Mouse (Mus musculus): Measurements from ENCODE around the gene Nsun2. TPM values are rescaled to one million over a fixed set of nuclear protein-coding genes. Genes with fewer than 3 reads are reported as not detected.

Gene Nsun2
- polyA plus RNA-seq, 1 experiment from 2014 or later, result 166 TPM

DNA sequence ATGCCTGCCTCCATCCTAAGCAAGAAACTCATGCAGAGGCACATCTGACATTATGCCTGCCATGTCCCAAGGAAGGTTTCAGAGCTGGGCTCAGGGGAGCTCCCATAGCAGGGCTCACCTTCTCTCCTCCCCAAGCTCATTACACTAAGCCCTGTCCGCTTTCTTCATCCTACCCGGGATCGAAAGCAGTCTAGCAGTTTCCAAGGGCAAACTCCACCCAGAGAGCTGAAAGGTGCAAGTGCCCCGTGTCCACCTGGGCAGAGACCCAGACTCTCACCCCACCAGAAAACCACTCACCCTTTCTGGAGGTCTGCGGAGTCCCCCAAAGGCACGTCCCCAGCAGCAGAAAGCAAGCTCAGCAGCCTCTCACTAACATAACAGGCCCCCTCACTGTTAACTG lies 2.6 kb upstream of the Nsun2 start:
- peaks cover 36% of the 10 kb centered on the region for H3K36me3 ChIP-seq (replicated peaks)
- H3K27me3 ChIP-seq (replicated peaks; ENCODE audit: low read depth, poor library complexity, severe bottlenecking), result no peaks in the 10 kb centered on the region
- peaks cover 66% of the 10 kb centered on the region for H3K4me1 ChIP-seq
- H3K9me3 ChIP-seq, result no peaks in the 10 kb centered on the region
- WGBS, result 88% methylated on average over 6 of the region's 6 CpGs
- H3K4me3 ChIP-seq, result peak overlapping the region; percentile 84
- no peak for DNase-seq (ENCODE audit: low spot score)
- H3K27ac ChIP-seq (replicated peaks), result no peak overlapping the region; the same call in 1 of the 2 replicates

DNA sequence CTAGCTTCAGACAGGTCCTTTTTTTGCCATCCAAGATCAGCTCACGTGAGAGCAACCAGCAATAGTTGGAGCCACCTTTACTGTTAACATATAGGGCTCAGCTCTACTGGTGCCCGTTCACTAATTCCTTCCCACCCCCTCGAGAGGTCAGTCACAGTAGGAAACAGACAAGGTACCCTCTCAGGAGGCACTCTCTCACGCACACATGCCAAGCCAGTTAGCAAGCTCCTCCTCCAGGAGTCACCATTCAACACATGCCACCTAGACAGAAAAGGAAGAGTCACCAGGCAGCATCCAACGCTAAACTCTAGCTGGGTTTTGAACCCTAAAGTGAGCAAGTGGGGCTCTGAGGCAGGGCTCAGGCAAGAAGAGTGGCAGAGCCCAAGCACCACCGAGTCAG lies 2.1 kb upstream of the Nsun2 start:
- H3K9me3 ChIP-seq, result no peaks in the 10 kb centered on the region
- peaks cover 36% of the 10 kb centered on the region for H3K36me3 ChIP-seq (replicated peaks)
- DNase-seq (ENCODE audit: low spot score), result no peak
- H3K27ac ChIP-seq (replicated peaks), result no peak overlapping the region; the same call in 1 of the 2 replicates
- peak overlapping the region; percentile 84 for H3K4me3 ChIP-seq
- 57% methylated on average over 6 of the region's 6 CpGs for WGBS
- H3K27me3 ChIP-seq (replicated peaks; ENCODE audit: low read depth, poor library complexity, severe bottlenecking), result no peaks in the 10 kb centered on the region
- peaks cover 66% of the 10 kb centered on the region for H3K4me1 ChIP-seq

DNA sequence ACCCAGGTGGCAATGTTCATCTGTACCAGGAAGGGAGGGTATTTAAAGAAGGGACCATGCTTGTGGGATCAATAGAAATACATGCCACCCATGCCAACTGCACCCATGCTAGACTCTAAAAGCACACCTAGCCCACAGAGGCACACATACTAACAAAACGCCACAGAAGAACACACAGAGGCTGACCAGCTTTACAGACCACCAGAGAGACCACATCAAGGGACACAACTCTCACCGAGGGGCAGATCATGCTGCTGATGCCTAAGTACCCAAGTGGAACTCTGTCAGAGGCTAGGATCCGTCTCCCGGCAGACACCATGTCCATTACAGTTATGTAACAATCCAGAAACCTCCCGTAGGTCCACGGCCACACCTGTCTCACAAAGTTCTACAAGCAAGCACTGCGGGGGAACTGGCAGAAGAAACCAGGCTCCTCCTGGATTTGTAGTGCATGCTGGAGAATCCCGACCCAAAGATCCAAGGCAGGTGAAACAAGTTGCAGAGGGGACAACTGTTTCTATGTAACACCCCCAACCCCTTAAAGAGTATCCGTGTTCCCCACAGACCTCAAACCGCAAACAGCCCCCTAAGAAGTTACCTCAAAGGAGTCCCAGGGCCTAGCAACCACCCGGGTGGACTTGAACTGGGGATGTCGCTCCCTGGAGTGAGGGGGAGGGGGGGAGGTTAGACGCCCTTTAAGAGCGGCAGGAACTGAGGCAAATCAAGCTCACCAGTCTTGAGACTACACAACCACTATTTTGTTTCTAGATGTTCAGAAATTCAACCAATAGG lies 1.2 kb upstream of the Nsun2 start:
- 33% methylated on average over 14 of the region's 14 CpGs for WGBS
- Histone ChIP-seq H3K36me3 (replicated peaks) (peaks cover 36% of the 10 kb centered on the region), H3K27me3 (replicated peaks; ENCODE audit: low read depth, poor library complexity, severe bottlenecking) (no peaks in the 10 kb centered on the region), H3K4me1 (peaks cover 59% of the 10 kb centered on the region), H3K27ac (replicated peaks) (no peak overlapping the region), H3K9me3 (no peaks in the 10 kb centered on the region), H3K4me3 (peak overlapping the region; percentile 84)
- no peak for DNase-seq (ENCODE audit: low spot score)

DNA sequence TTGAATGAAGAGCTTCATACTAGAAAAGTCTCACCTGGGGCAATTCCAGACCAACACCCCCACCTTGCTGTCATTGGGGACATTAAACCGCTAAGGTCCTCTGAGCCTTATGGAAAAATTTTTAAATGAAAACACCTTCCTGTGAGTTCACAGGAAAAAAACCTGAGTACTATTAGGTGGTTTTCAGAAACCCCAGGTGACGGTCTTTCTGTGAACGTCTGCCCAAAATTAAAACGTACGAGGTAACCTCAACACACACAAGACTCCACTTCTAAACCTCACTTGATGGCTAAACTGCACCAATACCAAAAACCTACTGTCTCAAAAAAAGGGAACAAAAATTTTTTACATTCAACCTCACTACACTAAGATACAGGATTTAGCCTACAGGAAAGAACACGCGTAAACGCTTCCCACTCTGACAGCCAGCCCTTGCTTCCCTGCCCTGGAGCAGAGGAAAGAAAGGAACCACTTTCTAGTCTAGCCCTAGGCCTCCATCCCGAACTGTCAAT lies 597 bp upstream of the Nsun2 start:
- no peak for DNase-seq (ENCODE audit: low spot score)
- Histone ChIP-seq H3K9me3 (no peaks in the 10 kb centered on the region), H3K27ac (replicated peaks) (peak overlapping the region; percentile 99), H3K36me3 (replicated peaks) (peaks cover 36% of the 10 kb centered on the region), H3K4me1 (peaks cover 59% of the 10 kb centered on the region), H3K27me3 (replicated peaks; ENCODE audit: low read depth, poor library complexity, severe bottlenecking) (no peaks in the 10 kb centered on the region), H3K4me3 (peak overlapping the region; percentile 84)
- 1% methylated on average over 9 of the region's 9 CpGs for WGBS

DNA sequence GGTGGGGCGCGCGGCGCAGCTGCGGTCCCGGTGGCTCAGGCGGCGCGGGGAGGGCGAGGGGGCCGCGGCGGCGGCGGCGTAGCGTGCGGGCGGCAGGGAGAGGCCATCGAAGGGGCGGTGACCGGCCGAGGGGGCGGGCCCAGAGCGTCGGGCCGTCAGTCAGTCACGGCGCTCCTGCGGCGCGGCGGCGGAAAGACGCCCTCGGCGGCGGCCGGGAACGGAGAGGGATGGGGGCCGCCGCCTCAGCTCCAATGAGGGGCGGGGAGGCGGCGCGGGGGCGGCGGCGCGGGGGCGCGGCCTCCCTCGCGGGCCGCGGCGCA lies 748 bp downstream of the Nsun2 start, which contains the start of gene Tent4a:
Gene Tent4a (minus strand): TSS at position 284 of the 320 bp plus-strand sequence.
- Histone ChIP-seq H3K4me3 (peak within 1 kb of the TSS; percentile 84), H3K36me3 (replicated peaks) (peaks cover 22% of the 10 kb centered on the region), H3K27ac (replicated peaks) (peak within 1 kb of the TSS; percentile 99), H3K4me1 (peaks cover 62% of the 10 kb centered on the region), H3K27me3 (replicated peaks; ENCODE audit: low read depth, poor library complexity, severe bottlenecking) (no peaks in the 10 kb centered on the region), H3K9me3 (no peaks in the 10 kb centered on the region)
- 2% methylated on average over 55 of the region's 57 CpGs for WGBS
- DNase-seq (ENCODE audit: low spot score), result no peak

DNA sequence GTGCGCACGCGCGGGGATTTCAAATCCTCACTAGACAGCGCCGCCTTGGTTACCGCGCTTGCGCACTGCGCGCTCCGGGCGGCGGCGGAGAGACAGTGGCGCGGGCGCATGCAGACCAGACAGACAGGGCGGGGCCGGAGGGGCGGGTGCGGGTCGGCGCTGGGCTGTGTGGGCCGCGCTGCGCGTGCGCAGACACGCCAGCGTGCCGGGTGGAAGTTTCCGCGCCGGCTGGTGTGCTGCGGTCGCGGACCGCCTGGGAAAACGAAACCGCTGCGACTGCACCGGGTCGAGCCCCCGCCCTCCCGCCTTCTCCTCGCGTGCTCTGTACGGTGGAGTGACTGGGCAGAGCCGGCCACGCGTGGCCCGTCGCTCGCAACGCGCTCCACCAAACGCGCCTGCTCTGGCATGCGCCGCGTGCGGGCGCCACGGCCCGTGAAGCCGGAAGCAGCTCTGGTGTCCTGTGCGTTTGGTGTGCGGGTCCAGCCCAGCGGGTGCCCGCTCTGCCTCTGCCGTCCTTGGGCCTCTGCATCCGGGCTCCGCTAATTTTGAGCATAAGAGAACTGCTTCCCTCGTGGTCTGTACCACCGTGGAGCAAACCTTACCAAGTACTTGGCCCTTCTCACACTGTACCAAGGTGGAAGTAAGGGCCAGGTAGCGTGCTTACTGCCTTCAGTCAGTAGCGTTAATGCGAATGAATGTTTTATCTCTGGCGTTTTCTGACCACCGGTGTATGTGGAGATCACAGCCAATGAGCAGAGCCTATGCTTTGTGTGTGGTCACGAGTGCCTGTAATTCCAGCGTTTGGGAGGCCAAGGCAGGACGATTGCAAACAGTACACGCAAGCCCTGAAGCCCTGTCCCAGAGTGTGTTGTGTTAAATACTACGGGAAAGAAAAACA lies 1.4 kb downstream of the Nsun2 start:
- WGBS, result under 1% methylated on average over 86 of the region's 86 CpGs
- DNase-seq (ENCODE audit: low spot score), result peak; percentile 99
- Histone ChIP-seq H3K9me3 (no peaks in the 10 kb centered on the region), H3K4me1 (peaks cover 66% of the 10 kb centered on the region), H3K27ac (replicated peaks) (peak overlapping the region; percentile 99), H3K4me3 (peak overlapping the region; percentile 84), H3K36me3 (replicated peaks) (peaks cover 16% of the 10 kb centered on the region), H3K27me3 (replicated peaks; ENCODE audit: low read depth, poor library complexity, severe bottlenecking) (no peaks in the 10 kb centered on the region)

DNA sequence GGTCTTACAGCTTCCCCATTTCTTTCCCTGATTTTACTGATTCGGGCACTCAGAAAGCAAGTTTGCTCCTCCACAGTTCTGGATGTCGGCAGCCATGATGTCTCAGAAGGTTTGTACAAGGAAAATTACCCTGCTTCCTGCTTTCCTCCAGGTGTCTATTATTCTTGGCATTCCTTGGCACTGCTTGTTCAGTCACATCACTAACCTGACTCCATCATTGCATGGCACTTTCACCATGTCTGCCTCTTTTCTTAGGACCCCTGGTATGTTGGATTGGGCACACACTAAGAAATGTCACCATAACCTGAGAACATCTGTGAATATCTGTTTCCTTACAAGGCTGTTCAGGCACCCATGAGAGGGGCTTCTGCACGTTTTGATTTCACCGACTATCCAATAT lies 2.5 kb downstream of the Nsun2 start:
- Histone ChIP-seq H3K36me3 (replicated peaks) (peaks cover 5% of the 10 kb centered on the region), H3K4me3 (peak overlapping the region; percentile 84), H3K4me1 (peaks cover 62% of the 10 kb centered on the region), H3K27me3 (replicated peaks; ENCODE audit: low read depth, poor library complexity, severe bottlenecking) (no peaks in the 10 kb centered on the region), H3K27ac (replicated peaks) (peak overlapping the region; percentile 99; the same call in 1 of the 2 replicates), H3K9me3 (no peaks in the 10 kb centered on the region)
- 81% methylated on average over 4 of the region's 4 CpGs for WGBS
- DNase-seq (ENCODE audit: low spot score), result no peak

DNA sequence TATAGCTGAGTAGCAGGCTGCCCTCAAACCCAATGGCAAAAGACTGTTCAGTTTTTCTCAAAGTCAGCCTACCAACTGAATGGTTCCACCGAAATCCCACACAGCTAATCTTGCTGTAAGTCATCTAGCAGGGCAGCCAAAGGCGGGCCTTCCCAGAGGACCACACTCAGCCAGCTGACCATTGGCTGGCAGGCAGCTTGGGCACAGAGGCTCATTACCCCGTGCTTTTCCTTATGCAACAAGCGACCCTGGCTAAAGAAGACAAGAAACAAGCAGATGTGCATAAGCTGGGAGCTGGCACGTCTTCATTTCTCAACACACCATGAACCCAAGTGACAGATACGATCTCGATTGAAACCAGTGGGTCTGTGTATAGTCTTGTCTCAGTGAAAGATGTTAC lies 3.8 kb downstream of the Nsun2 start:
- Histone ChIP-seq H3K27ac (replicated peaks) (no peak overlapping the region), H3K27me3 (replicated peaks; ENCODE audit: low read depth, poor library complexity, severe bottlenecking) (peaks cover 2% of the 10 kb centered on the region; the same call in 1 of the 2 replicates), H3K4me1 (peaks cover 50% of the 10 kb centered on the region), H3K9me3 (no peaks in the 10 kb centered on the region), H3K36me3 (replicated peaks) (no peaks in the 10 kb centered on the region), H3K4me3 (no peak overlapping the region)
- no peak for DNase-seq (ENCODE audit: low spot score)
- WGBS, result 81% methylated on average over 7 of the region's 7 CpGs

DNA sequence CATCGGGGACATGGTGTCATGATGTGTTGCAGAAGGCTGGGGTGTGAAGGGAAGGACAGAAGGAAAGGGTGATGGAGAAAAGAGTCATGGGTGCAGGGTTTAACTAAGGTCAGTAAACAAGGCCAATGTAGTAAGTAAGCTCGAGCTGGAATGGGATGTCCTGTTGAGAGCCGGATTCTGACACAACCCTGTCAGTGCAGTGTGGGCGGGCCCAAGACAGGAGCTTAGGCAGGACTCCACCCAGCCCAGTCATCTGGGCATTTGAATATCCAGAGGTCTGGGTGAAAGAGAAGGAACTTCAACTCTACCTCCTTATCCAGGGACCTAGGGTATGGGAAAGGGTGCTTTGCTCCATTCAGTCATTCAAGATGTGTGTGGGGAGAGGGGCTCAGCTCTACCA lies 4.8 kb downstream of the Nsun2 start:
- no peaks in the 10 kb centered on the region for H3K36me3 ChIP-seq (replicated peaks)
- H3K4me3 ChIP-seq, result 0 out of 2 replicates have a peak overlapping the region, but pooled peaks have one; percentile 2
- H3K4me1 ChIP-seq, result peaks cover 55% of the 10 kb centered on the region

DNA sequence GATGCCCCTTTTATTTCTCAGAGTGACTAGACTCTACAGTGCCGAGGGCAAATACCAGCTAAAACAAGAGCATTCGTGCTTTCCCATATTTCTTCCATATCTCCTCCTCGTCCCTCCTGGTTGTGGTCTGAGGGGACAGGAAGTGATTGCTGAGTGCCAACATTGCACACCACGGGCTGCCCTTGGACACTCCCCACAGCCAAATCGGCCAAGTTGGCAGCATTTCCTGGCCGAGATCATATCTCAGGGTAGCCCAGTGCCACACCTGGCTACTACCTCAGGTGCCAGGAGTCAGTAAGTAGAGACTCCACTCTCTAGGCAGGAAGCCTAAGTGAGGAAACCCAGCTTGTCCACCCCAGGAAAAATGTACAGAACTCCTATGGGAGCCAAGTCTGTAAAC lies 7.7 kb downstream of the Nsun2 start:
- no peak overlapping the region for H3K27ac ChIP-seq (replicated peaks)
- H3K4me3 ChIP-seq, result no peak overlapping the region
- no peaks in the 10 kb centered on the region for H3K36me3 ChIP-seq (replicated peaks)
- H3K9me3 ChIP-seq, result no peaks in the 10 kb centered on the region
- DNase-seq (ENCODE audit: low spot score), result no peak
- WGBS, result 84% methylated on average over 6 of the region's 6 CpGs
- H3K4me1 ChIP-seq, result peaks cover 51% of the 10 kb centered on the region
- peaks cover 26% of the 10 kb centered on the region for H3K27me3 ChIP-seq (replicated peaks; ENCODE audit: low read depth, poor library complexity, severe bottlenecking)

More for the DNA sequence above, 4.8 kb downstream of the Nsun2 start:
- H3K27ac ChIP-seq (replicated peaks), result no peak overlapping the region; the same call in 1 of the 2 replicates
- no peaks in the 10 kb centered on the region for H3K9me3 ChIP-seq
- H3K27me3 ChIP-seq (replicated peaks; ENCODE audit: low read depth, poor library complexity, severe bottlenecking), result peaks cover 11% of the 10 kb centered on the region
- no peak for DNase-seq (ENCODE audit: low spot score)
- WGBS, result 19% methylated on average over 4 of the region's 4 CpGs

DNA sequence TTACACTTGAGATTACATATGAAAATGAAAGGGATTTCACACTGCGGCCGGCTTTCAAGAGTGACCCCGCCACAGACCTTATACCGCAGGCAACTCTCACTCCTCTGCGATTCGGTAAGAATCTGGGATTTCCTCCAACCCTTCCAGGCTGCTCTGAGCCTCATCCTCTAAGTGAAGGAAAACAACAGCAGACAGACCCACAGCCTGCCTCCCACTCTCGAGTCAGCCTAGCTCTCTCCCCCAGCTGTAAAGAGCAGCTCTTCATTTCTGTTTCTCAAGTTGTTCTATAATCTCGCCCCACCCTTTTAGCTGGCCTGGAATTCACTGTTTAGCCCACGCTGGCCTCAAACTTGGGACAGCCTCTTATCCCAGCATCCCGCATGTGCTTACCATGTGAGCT lies 8.2 kb downstream of the Nsun2 start:
- H3K36me3 ChIP-seq (replicated peaks), result no peaks in the 10 kb centered on the region
- no peak overlapping the region for H3K27ac ChIP-seq (replicated peaks)
- H3K4me3 ChIP-seq, result no peak overlapping the region
- peaks cover 48% of the 10 kb centered on the region for H3K4me1 ChIP-seq
- WGBS, result 80% methylated on average over 10 of the region's 10 CpGs
- H3K9me3 ChIP-seq, result no peaks in the 10 kb centered on the region
- no peak for DNase-seq (ENCODE audit: low spot score)
- peaks cover 26% of the 10 kb centered on the region for H3K27me3 ChIP-seq (replicated peaks; ENCODE audit: low read depth, poor library complexity, severe bottlenecking)

DNA sequence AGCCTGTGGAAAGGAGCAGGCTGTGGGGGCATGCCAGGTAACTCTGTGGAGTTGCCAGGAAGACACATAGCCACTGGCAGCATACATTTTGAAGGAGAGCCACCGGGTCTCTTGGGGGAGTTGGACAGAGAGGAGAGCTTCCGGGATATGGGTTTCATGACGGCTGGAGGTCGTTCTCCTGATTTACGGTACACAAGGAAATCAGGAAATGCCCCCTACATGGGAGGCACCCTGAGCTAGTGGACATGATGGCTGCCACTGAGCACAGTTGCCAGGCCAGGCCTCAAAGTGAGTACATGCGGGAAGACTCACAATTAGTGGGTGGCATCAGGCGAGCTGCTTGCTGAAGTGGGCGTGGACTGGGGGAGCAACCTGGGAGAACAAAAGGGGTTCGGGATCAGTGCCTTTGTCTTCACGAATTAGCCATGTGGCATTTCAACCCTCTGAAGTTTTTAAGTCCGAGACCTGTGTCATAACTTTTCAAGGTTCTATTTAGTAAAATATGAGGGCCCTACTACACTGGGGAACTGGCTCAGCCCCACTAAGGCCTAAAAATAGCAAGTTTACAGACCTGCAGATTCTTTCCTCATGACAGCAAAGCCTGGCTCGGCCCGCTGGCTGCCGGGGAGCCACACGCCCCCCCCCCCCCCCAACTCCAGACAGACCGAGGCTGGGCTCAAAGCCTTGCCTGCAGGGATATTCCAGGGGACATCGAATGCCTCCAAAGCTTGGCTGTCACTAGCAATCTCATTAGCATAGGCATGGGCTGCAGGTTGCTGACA lies 9.2 kb downstream of the Nsun2 start:
- Histone ChIP-seq H3K4me3 (no peak overlapping the region), H3K4me1 (peaks cover 47% of the 10 kb centered on the region), H3K36me3 (replicated peaks) (no peaks in the 10 kb centered on the region), H3K27me3 (replicated peaks; ENCODE audit: low read depth, poor library complexity, severe bottlenecking) (peaks cover 26% of the 10 kb centered on the region), H3K9me3 (no peaks in the 10 kb centered on the region), H3K27ac (replicated peaks) (no peak overlapping the region)
- no peak for DNase-seq (ENCODE audit: low spot score)
- 44% methylated on average over 17 of the region's 17 CpGs for WGBS

All from embryonic facial prominence, embryonic 10.5 days (tissue).